Mouse (Mus musculus) kidney, embryonic 14.5 days (tissue): ENCODE results near the gene Fbxl16. TPM values are rescaled to one million over a fixed set of nuclear protein-coding genes. Genes with fewer than 3 reads are reported as not detected.
"Not testable (repeated sequence)": the region's sequence is repeated elsewhere in the genome, so short reads cannot be mapped to it uniquely, and the experiment has no call there.

Experiments
- ATAC-seq: fragments of 200-750 bp; cut with Nextera tagmentation; 2 replicates; pipeline ENCODE4 v1.8.0; 2017; ENCODE audit warnings: moderate number of reproducible peaks, mild to moderate bottlenecking, moderate TSS enrichment, moderate library complexity; ENCODE audit not compliant: low FRiP score, low TSS enrichment
- H3K27ac ChIP-seq: fragments of 300-500 bp; sonication (generic); 2 replicates; pipeline ENCODE4 v1.5.1; 2014; ENCODE audit warnings: low read depth, mild to moderate bottlenecking, low read length, moderate library complexity, mixed read lengths
- H3K27me3 ChIP-seq: fragments of 300-500 bp; sonication (generic); 2 replicates; pipeline ENCODE4 v1.6.1; 2014; ENCODE audit warnings: mild to moderate bottlenecking, low read length; ENCODE audit not compliant: control insufficient read depth, insufficient read depth
- H3K36me3 ChIP-seq: fragments of 300-500 bp; sonication (generic); 2 replicates; pipeline ENCODE4 v1.6.1; 2014; ENCODE audit warnings: low read length, mixed read lengths; ENCODE audit not compliant: control insufficient read depth, insufficient read depth
- H3K4me1 ChIP-seq: fragments of 300-500 bp; sonication (generic); 2 replicates; pipeline ENCODE4 v1.6.1; 2014; ENCODE audit warnings: low read length, mixed read lengths; ENCODE audit not compliant: control insufficient read depth, insufficient read depth
- H3K4me2 ChIP-seq: fragments of 300-500 bp; sonication (generic); replicated peaks from 2 replicates; pipeline ENCODE4 v1.6.1; 2014; ENCODE audit warnings: low read depth, mild to moderate bottlenecking, low read length
- H3K4me3 ChIP-seq: fragments of 300-500 bp; sonication (generic); 2 replicates; pipeline ENCODE4 v1.5.1; 2014; ENCODE audit warnings: mild to moderate bottlenecking, low read length
- H3K9ac ChIP-seq: fragments of 300-500 bp; sonication (generic); 2 replicates; pipeline ENCODE4 v1.6.1; 2014; ENCODE audit warnings: low read depth, mild to moderate bottlenecking, low read length, moderate library complexity
- H3K9me3 ChIP-seq: fragments of 300-500 bp; sonication (generic); 2 replicates; pipeline ENCODE4 v1.6.1; 2016; ENCODE audit warnings: low read length; ENCODE audit not compliant: control insufficient read depth
- WGBS: fragments of 180-500 bp; shearing (Covaris S2); extraction: QIAGEN DNeasy Blood & Tissue Kit; methylation state at CpG from one replicate; pipeline ENCODE4 v1.1.7; 2014; 5-methylcytosine and 5-hydroxymethylcytosine counted together
- polyA plus RNA-seq: library from polyadenylated mRNA; unstranded; fragments of >200 nt; fragmentation: Nextera tagmentation; extraction: Ambion mirVana; gene quantifications from 2 replicates; pipeline ENCODE4 v1.2.1, GENCODE M21; 2014

Fbxl16 gene
- polyA plus RNA-seq, 1 experiment from 2014 or later = 1.3 TPM

- no peak; the same call in 1 of the 2 replicates for ATAC-seq
Observed at GRCm38 (mm10) chr17:25802825-25803517, 5.9 kb upstream of the Fbxl16 start.

GRCm38 (mm10) chr17:25806507-25806906 is 2.4 kb upstream of the Fbxl16 start:
- Histone ChIP-seq H3K9ac (no peak overlapping the region), H3K4me1 (peaks cover 8% of the 10 kb centered on the region), H3K9me3 (no peaks in the 10 kb centered on the region), H3K4me2 (no peak overlapping the region), H3K27me3 (peaks cover 27% of the 10 kb centered on the region), H3K27ac (no peak overlapping the region), H3K36me3 (no peaks in the 10 kb centered on the region), H3K4me3 (no peak overlapping the region)
- no peak for ATAC-seq
- 79% methylated on average over 4 of the region's 4 CpGs for WGBS

More at GRCm38 (mm10) chr17:25802825-25803517, 5.9 kb upstream of the Fbxl16 start:
- Histone ChIP-seq H3K9ac (peak overlapping the region; percentile 40; the same call in 1 of the 2 replicates), H3K4me1 (no peaks in the 10 kb centered on the region), H3K27ac (no peak overlapping the region), H3K36me3 (no peaks in the 10 kb centered on the region), H3K27me3 (peaks cover 2% of the 10 kb centered on the region), H3K4me2 (no peak overlapping the region), H3K4me3 (no peak overlapping the region), H3K9me3 (no peaks in the 10 kb centered on the region)
- 12% methylated on average over 10 of the region's 10 CpGs for WGBS

GRCm38 (mm10) chr17:25807452-25807851 is 1.4 kb upstream of the Fbxl16 start:
- not testable (repeated sequence) for ATAC-seq
- 55% methylated on average over 2 of the region's 2 CpGs for WGBS
- peaks cover 27% of the 10 kb centered on the region for H3K27me3 ChIP-seq

GRCm38 (mm10) chr17:25808028-25808427 is 857 bp upstream of the Fbxl16 start:
- H3K4me2 ChIP-seq = no peak overlapping the region
- H3K4me3 ChIP-seq = no peak overlapping the region; the same call in 1 of the 2 replicates
- H3K27me3 ChIP-seq = peaks cover 27% of the 10 kb centered on the region
- WGBS = 43% methylated on average over 5 of the region's 5 CpGs
- no peak for ATAC-seq
- no peaks in the 10 kb centered on the region for H3K36me3 ChIP-seq
- no peaks in the 10 kb centered on the region for H3K9me3 ChIP-seq
- no peak overlapping the region for H3K27ac ChIP-seq
- no peak overlapping the region for H3K9ac ChIP-seq
- peaks cover 8% of the 10 kb centered on the region for H3K4me1 ChIP-seq

More at GRCm38 (mm10) chr17:25807452-25807851, 1.4 kb upstream of the Fbxl16 start:
- H3K9me3 ChIP-seq, H3K36me3 ChIP-seq, H3K27ac ChIP-seq, H3K9ac ChIP-seq, H3K4me3 ChIP-seq, H3K4me2 ChIP-seq, H3K4me1 ChIP-seq: not testable (repeated sequence)

- Histone ChIP-seq H3K27ac (no peak overlapping the region), H3K9ac (peak overlapping the region; percentile 63), H3K36me3 (no peaks in the 10 kb centered on the region), H3K4me2 (peak overlapping the region; percentile 99), H3K4me3 (peak overlapping the region; percentile 68), H3K4me1 (peaks cover 12% of the 10 kb centered on the region), H3K27me3 (peaks cover 27% of the 10 kb centered on the region), H3K9me3 (no peaks in the 10 kb centered on the region)
- WGBS = 7% methylated on average over 25 of the region's 25 CpGs
- peak; percentile 41; the same call in 1 of the 2 replicates for ATAC-seq
Observed at GRCm38 (mm10) chr17:25809606-25810340, 888 bp downstream of the Fbxl16 start.

GRCm38 (mm10) chr17:25810890-25811289 is 2.0 kb downstream of the Fbxl16 start:
- 71% methylated on average over 4 of the region's 4 CpGs for WGBS

GRCm38 (mm10) chr17:25813471-25813870 is 4.6 kb downstream of the Fbxl16 start:
- peak; percentile 41; the same call in 1 of the 2 replicates for ATAC-seq
- Histone ChIP-seq H3K9ac (no peak overlapping the region), H3K9me3 (no peaks in the 10 kb centered on the region), H3K27ac (no peak overlapping the region), H3K27me3 (peaks cover 34% of the 10 kb centered on the region), H3K4me3 (no peak overlapping the region), H3K4me1 (peaks cover 12% of the 10 kb centered on the region), H3K4me2 (no peak overlapping the region; the same call in 1 of the 2 replicates), H3K36me3 (no peaks in the 10 kb centered on the region)
- WGBS = 1% methylated on average over 20 of the region's 20 CpGs

More at GRCm38 (mm10) chr17:25810890-25811289, 2.0 kb downstream of the Fbxl16 start:
- no peak for ATAC-seq
- Histone ChIP-seq H3K27me3 (peaks cover 27% of the 10 kb centered on the region), H3K4me2 (no peak overlapping the region), H3K4me1 (peaks cover 12% of the 10 kb centered on the region), H3K4me3 (no peak overlapping the region), H3K27ac (no peak overlapping the region), H3K9me3 (no peaks in the 10 kb centered on the region), H3K9ac (no peak overlapping the region), H3K36me3 (no peaks in the 10 kb centered on the region)

GRCm38 (mm10) chr17:25817662-25818061 is 8.8 kb downstream of the Fbxl16 start:
- H3K27ac ChIP-seq = no peak overlapping the region
- 0 out of 2 replicates have a peak, but pooled peaks cover 3% of the 10 kb centered on the region for H3K4me1 ChIP-seq
- ATAC-seq = no peak
- H3K36me3 ChIP-seq = no peaks in the 10 kb centered on the region
- H3K27me3 ChIP-seq = peaks cover 34% of the 10 kb centered on the region
- no peak overlapping the region for H3K4me3 ChIP-seq
- WGBS = 83% methylated on average over 11 of the region's 11 CpGs
- no peaks in the 10 kb centered on the region for H3K9me3 ChIP-seq
- H3K4me2 ChIP-seq = no peak overlapping the region
- H3K9ac ChIP-seq = no peak overlapping the region
